Mouse (Mus musculus) liver, embryonic 14.5 days (tissue): ENCODE results near the gene Hip1. TPM values are rescaled to one million over a fixed set of nuclear protein-coding genes. Genes with fewer than 3 reads are reported as not detected.

Experiments
- ATAC-seq: fragments of 200-750 bp; cut with Nextera tagmentation; 2 replicates; pipeline ENCODE4 v1.8.0; 2017; ENCODE audit warnings: moderate number of reproducible peaks, mild to moderate bottlenecking, moderate library complexity; ENCODE audit not compliant: insufficient read depth
- DNase-seq, 3 experiments: peaks; one replicate each; pipeline ENCODE4 v3.0.0-alpha.2; 2012 to 2013; ENCODE audit warnings: low read depth in 3 of 3, low spot score in 3 of 3
- H3K27ac ChIP-seq: fragments of 300-500 bp; sonication (generic); 2 replicates; pipeline ENCODE4 v1.5.1; 2014; ENCODE audit warnings: moderate library complexity, mild to moderate bottlenecking, control low read depth, inconsistent platforms
- H3K27me3 ChIP-seq: fragments of 300-500 bp; sonication (generic); 2 replicates; pipeline ENCODE4 v1.6.1; 2014; ENCODE audit warnings: mild to moderate bottlenecking, low read length, moderate library complexity; ENCODE audit not compliant: control insufficient read depth, insufficient read depth
- H3K36me3 ChIP-seq: fragments of 300-500 bp; sonication (generic); replicated peaks from 2 replicates; pipeline ENCODE4 v1.6.1; 2014; ENCODE audit warnings: low read depth; ENCODE audit not compliant: control insufficient read depth, insufficient read depth
- H3K4me1 ChIP-seq, 2 experiments: fragments of 200-500 bp in 1 of 2; fragments of 300-500 bp in 1 of 2; sonication (generic) in 1 of 2; replicated peaks; 2 replicates each; pipeline ENCODE4 v1.6.1; 2012 to 2014; ENCODE audit warnings: antibody characterized with exemption in 1 of 2, inconsistent platforms in 1 of 2, low read length in 1 of 2; ENCODE audit not compliant: control insufficient read depth in 2 of 2, insufficient read depth in 2 of 2
- H3K4me2 ChIP-seq: fragments of 300-500 bp; sonication (generic); 2 replicates; pipeline ENCODE4 v1.6.1; 2014; ENCODE audit warnings: low read depth, mild to moderate bottlenecking, control low read depth, moderate library complexity
- H3K4me3 ChIP-seq, 2 experiments: fragments of 200-500 bp in 1 of 2; fragments of 300-500 bp in 1 of 2; sonication (generic) in 1 of 2; 2 replicates each; pipeline ENCODE4 v1.5.1; 2012 to 2014; ENCODE audit warnings: low read depth in 2 of 2, low read length in 2 of 2, mild to moderate bottlenecking in 2 of 2, control low read depth in 1 of 2, inconsistent platforms in 1 of 2, moderate library complexity in 1 of 2; ENCODE audit not compliant: insufficient read depth in 1 of 2
- H3K9ac ChIP-seq: fragments of 300-500 bp; sonication (generic); replicated peaks from 2 replicates; pipeline ENCODE4 v1.6.1; 2014; ENCODE audit warnings: mild to moderate bottlenecking, control low read depth, moderate library complexity
- H3K9me3 ChIP-seq: fragments of 300-500 bp; sonication (generic); 2 replicates; pipeline ENCODE4 v1.6.1; 2016; ENCODE audit warnings: low read length, mixed read lengths; ENCODE audit not compliant: control insufficient read depth
- CTCF ChIP-seq: IDR thresholded peaks from 2 replicates; pipeline ENCODE4 v1.5.1; 2016; ENCODE audit warnings: antibody characterized with exemption, low read depth, control low read depth
- EP300 ChIP-seq: IDR thresholded peaks from 2 replicates; pipeline ENCODE4 v1.6.1; 2016; ENCODE audit warnings: antibody characterized with exemption, low read depth
- WGBS: fragments of 180-500 bp; shearing (Covaris S2); extraction: QIAGEN DNeasy Blood & Tissue Kit; methylation state at CpG from one replicate; pipeline ENCODE4 v1.1.7; 2014; ENCODE audit not compliant: insufficient replicate concordance; 5-methylcytosine and 5-hydroxymethylcytosine counted together
- polyA plus RNA-seq, 2 experiments: library from polyadenylated mRNA; depleted of rRNA in 1 of 2; stranded (reverse) in 1 of 2; unstranded in 1 of 2; fragments of >200 nt; fragmentation: Nextera tagmentation in 1 of 2; extraction: Ambion mirVana in 1 of 2; gene quantifications; 2 replicates each; pipeline versions ENCODE4 v1.2.1 to v1.2.3; 2012 to 2014

The Hip1 gene
- polyA plus RNA-seq, 2 experiments: 2.2 to 2.8 TPM

DNA sequence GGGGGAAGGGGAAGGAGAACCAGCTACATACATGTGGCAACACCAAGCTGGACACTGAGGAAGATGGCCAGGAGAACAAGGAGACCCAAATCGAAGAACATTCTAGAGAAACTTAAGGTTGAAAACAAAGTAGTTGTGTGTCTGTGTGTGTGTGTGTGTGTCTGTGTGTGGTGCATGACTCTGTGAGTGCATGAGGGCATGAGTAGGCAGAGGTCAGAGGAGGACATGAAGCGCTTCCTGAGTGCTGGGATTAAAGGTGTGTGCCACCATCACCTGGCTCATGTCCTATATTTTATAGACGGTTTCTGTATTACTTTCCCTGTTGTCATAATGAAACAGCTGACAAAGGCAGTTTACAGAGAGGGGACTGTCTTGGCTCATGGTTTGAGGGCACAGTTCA is 18.5 kb upstream of the Hip1 start, which contains the start of gene Ccl26:
Gene Ccl26, minus strand, starts transcription at position 101 of the 400 bp plus-strand sequence.
- no peaks in the 10 kb centered on the region for H3K36me3 ChIP-seq
- no peaks in the 10 kb centered on the region for H3K4me1 ChIP-seq
- H3K4me2 ChIP-seq: no peak within 1 kb of the TSS
- no peak within 1 kb of the TSS for H3K27ac ChIP-seq
- DNase-seq (no peak), ATAC-seq (no peak)
- TF ChIP-seq CTCF (no peak), EP300 (no peak)
- H3K9ac ChIP-seq: no peak within 1 kb of the TSS
- H3K4me3 ChIP-seq: no peak within 1 kb of the TSS
- 53% methylated on average over 3 of the region's 3 CpGs for WGBS
- no peaks in the 10 kb centered on the region for H3K27me3 ChIP-seq
- H3K9me3 ChIP-seq: no peaks in the 10 kb centered on the region

DNA sequence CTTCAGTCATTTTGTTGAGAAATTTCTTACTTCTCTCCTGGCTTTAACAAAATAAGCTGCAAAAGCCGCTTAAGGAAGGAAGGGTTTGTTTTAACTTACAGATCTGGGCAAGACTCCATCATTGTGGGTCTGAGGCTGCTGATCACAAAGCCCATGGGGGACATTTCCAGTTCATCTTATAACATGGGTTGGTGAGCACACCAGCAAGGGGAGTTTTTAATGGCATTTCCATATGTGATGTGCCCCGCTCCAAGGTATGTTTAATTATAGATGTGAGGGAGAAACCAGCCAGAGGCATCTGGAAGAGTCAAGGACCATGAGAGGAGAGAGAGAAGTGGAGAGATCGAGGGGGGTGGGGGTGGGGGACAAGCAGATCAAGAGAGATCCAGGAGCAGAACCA is 12.8 kb upstream of the Hip1 start:
- TF ChIP-seq CTCF: no peak
- TF ChIP-seq EP300: no peak
- no peak overlapping the region for H3K4me3 ChIP-seq
- ATAC-seq (no peak), DNase-seq (no peak)
- WGBS: 43% methylated on average over 3 of the region's 3 CpGs
- no peaks in the 10 kb centered on the region for H3K36me3 ChIP-seq
- H3K9me3 ChIP-seq: no peaks in the 10 kb centered on the region
- no peak overlapping the region for H3K27ac ChIP-seq
- H3K9ac ChIP-seq: no peak overlapping the region
- no peak overlapping the region for H3K4me2 ChIP-seq
- no peaks in the 10 kb centered on the region for H3K4me1 ChIP-seq
- H3K27me3 ChIP-seq: no peaks in the 10 kb centered on the region

DNA sequence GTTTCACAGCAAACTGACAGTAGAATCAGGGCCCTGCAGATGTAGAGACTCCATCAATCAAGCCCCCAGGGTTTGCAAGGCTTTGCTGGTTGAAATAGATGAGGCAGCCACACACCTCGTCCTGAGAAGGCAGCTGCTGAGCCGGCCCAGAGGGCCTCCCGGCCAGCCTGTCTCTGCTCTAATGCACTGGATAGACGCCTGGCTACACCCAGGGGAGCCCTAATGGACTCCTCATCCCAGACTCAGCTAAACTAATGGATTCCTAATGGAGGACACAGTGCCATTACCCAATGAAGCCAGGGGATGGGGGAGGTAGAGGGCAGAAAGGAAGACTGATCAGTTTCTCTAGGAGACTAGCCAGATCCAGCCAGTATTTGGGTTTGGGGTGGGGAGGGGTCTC is 12.1 kb upstream of the Hip1 start:
- TF ChIP-seq EP300 (no peak), CTCF (no peak)
- DNase-seq: no peak
- H3K9ac ChIP-seq: no peak overlapping the region
- 42% methylated on average over 4 of the region's 4 CpGs for whole genome bisulfite sequencing
- no peaks in the 10 kb centered on the region for H3K9me3 ChIP-seq
- no peak overlapping the region for H3K27ac ChIP-seq
- no peak for ATAC-seq
- no peaks in the 10 kb centered on the region for H3K4me1 ChIP-seq
- no peaks in the 10 kb centered on the region for H3K36me3 ChIP-seq
- H3K4me3 ChIP-seq: no peak overlapping the region
- H3K4me2 ChIP-seq: no peak overlapping the region
- no peaks in the 10 kb centered on the region for H3K27me3 ChIP-seq

DNA sequence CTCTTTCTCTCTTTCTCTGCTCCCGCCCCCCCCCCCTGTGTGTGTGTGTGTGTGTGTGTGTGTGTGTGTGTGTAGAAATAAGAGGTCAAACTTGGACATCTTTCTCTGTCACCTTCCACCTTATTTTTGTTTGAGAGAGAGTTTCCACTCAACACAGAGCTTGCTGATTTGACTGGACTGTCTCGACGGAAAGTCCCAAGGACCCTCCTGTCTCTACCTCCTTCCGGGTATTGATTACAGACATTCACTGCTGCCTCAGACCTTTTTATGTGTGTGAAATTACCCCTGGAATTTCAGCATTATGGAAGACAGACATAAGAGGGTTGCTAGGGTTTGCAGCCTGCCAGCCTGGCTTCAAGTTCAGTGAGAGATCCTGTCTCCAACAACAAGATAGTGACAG is 11.3 kb upstream of the Hip1 start:
- no peaks in the 10 kb centered on the region for H3K4me1 ChIP-seq
- ATAC-seq (no peak), DNase-seq (no peak)
- H3K27ac ChIP-seq: no peak overlapping the region
- H3K4me3 ChIP-seq: no peak overlapping the region
- no peaks in the 10 kb centered on the region for H3K9me3 ChIP-seq
- no peaks in the 10 kb centered on the region for H3K36me3 ChIP-seq
- no peak for TF ChIP-seq CTCF
- no peak overlapping the region for H3K4me2 ChIP-seq
- H3K27me3 ChIP-seq: no peaks in the 10 kb centered on the region
- H3K9ac ChIP-seq: no peak overlapping the region
- WGBS: 71% methylated on average over 3 of the region's 4 CpGs

DNA sequence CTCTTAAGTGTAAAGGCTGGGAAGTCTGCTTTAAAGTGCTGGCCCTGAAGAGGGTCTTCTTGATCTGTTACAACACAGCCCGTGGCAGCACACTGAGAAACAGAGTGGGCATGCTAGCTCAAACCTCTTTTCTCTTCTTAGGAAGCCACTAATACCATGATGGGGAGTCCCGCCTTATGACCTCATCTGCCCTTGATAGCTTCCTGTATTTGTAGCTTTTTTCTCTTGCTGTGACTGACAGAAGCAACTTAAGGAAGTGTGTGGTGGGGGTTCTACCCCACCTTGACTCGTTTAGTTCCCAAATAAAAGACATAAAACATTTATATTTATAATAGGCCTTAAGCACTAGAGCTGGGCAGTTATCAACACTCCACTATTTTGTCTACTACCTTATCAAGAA is 6.7 kb upstream of the Hip1 start:
- H3K4me2 ChIP-seq: no peak overlapping the region
- no peak overlapping the region for H3K27ac ChIP-seq
- no peaks in the 10 kb centered on the region for H3K9me3 ChIP-seq
- no peak for DNase-seq
- no peaks in the 10 kb centered on the region for H3K4me1 ChIP-seq
- 28% methylated on average over 3 of the region's 3 CpGs for WGBS
- no peak for TF ChIP-seq CTCF
- H3K9ac ChIP-seq: no peak overlapping the region
- no peak overlapping the region for H3K4me3 ChIP-seq
- ATAC-seq: no peak
- H3K36me3 ChIP-seq: no peaks in the 10 kb centered on the region
- no peaks in the 10 kb centered on the region for H3K27me3 ChIP-seq
